Mouse (Mus musculus): ENCODE measurements around the gene Bend3.

DNA sequence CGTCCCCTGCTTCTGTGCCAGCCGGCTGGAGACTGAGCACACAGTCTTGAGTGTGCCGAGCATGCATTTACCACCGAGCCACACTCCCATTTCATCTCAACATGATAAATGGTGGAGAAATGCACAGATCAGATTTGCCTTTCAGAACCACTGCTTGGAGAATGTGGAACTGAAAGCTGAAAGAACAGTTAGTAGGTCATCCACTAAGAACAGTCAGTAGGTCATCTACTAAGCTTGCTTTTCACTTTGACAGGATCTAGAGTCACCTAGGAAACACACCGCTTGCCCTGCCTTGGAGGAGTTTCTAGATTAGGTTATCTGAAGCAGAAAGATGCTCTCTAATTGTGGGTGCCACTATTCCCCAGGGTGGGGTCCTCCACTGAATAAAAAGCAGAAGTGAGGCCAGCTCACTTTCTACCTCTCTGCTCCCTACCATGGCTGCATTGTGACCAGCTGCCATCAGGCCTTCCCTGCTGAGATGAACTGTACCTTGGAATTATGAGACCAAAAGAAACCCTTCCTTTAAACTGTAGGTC is 79.1 kb downstream of the Bend3 start:
- TF ChIP-seq CTCF (IDR thresholded peaks at IDR 0.05; ENCODE audit: borderline replicate concordance, insufficient read depth, low read depth, low read length) (no peak), POLR2A (IDR thresholded peaks at IDR 0.05; ENCODE audit: borderline replicate concordance, insufficient read depth, low read length) (no peak)
